Mouse (Mus musculus): ENCODE measurements around the gene 1700003E16Rik.

1700003E16Rik gene

GRCm38 (mm10) chr6:83206321-83206720, 50.1 kb downstream of the 1700003E16Rik start:
- DNase-seq (ENCODE audit: low spot score), result no peak

GRCm38 (mm10) chr6:83207361-83208049, 51.3 kb downstream of the 1700003E16Rik start:
- DNase-seq (ENCODE audit: low spot score), result no peak

DNA sequence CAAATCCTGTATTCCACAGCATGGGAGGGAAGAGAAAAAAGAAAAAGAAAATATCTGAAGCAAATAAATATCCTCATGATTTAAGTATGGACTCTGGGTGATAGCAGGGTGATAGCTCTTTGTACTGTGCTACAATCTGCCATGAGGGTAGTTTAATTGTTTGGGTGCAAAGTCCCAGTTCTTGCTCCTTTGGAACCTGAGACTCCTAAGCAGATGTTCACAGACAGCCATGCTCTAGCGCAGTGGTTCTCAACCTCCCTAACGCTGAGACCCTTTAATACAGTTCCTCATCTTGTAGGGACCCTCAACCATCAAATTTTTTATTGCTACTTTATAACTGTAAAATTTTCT, 51.8 kb downstream of the 1700003E16Rik start:
- no peak for DNase-seq (ENCODE audit: low spot score)

- DNase-seq (ENCODE audit: low spot score), result no peak
Measured at GRCm38 (mm10) chr6:83210495-83210894, 54.3 kb downstream of the 1700003E16Rik start.

GRCm38 (mm10) chr6:83211526-83211925, 55.3 kb downstream of the 1700003E16Rik start:
- DNase-seq (ENCODE audit: low spot score), result no peak
